Mouse (Mus musculus) neural tube, embryonic 10.5 days (tissue): Measurements from ENCODE around the gene Rabgef1.
A peak's percentile ranks its signal among the peaks of the same experiment; 100 is the strongest.
"Not testable (repeated sequence)": the region's sequence is repeated elsewhere in the genome, so short reads cannot be mapped to it uniquely, and the experiment has no call there.

ENCODE experiments used
- DNase-seq: peaks from one replicate; pipeline ENCODE4 v3.0.0-alpha.2; 2017; ENCODE audit warnings: low spot score; ENCODE audit errors: extremely low spot score

Rabgef1 gene

DNA sequence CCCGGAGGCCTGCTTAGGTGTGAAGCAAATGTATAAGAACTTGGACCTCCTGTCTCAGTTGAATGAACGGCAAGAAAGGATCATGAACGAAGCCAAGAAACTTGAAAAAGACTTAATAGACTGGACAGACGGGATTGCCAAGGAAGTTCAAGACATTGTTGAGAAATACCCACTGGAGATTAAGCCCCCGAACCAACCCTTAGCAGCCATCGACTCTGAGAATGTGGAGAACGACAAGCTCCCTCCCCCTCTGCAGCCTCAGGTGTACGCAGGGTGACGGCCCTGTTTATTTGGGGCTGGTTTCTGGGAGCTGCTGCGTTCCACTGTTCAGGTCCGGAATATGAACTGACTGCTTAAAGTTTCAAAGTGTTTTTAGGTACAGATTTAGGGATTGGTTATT, 41.4 kb downstream of the Rabgef1 start:
- no peak for DNase-seq

DNA sequence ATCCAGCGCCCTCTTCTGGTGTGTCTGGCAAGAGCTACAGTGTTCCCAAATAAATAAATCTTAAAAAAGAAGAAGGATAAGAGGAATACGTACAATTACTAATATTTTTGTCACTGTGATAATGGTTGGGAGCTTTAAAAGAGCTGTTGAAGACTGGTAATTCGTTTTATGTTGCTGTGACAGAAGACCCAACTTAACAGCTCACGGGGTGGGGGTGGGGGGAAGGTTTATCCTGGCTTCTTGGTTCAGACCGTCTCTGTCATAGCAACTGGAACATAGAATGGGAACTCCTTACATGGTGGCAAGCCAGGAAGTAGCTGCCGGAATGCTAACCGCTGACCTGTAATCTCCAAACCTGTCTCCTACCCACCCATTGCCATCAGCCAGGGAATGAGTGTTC, 45.2 kb downstream of the Rabgef1 start, which contains the start of gene Tmem248:
TSS of gene Tmem248 (plus strand) at position 301 of the 400 bp plus-strand sequence.
- DNase-seq: no peak

DNA sequence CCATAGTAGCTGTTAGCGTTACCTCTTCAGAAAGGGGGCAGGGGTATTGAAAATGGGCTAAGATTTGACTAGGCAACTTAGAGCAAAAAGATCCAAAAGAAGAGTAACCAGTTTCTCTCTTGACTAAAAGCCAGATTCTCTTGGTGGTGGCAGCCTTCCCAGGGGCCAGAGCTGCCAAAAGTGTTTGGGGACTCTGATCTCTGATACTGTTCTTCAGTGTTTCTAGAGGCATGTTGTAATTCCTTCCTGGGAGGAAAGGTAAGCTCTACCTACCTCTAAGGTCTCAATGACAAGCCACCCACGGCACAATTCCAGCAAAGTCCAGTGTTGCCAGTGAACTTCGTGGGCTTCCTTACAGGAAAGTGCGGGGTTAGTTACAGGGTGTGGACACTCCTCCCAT, 45.8 kb downstream of the Rabgef1 start:
- DNase-seq: no peak

DNA sequence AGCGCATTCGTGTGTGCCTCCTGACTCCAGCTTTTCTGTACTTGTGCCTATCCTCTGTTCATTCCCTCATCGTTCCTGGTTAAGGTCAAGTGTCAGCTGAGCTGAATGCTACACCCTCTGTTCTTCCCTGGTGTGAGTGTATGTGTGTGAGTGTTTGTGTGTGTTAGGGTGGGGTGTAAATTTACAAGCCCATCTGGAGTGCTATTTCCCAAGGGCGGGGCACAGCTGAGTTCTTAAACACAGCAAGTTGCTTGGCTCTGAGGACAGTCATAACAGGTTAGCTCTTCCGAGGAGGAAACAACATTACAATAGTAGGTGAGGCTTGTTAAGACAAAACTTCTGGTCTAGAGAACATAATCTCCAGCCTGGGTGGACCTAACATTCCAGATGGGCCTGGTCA, 46.7 kb downstream of the Rabgef1 start:
- no peak for DNase-seq

DNA sequence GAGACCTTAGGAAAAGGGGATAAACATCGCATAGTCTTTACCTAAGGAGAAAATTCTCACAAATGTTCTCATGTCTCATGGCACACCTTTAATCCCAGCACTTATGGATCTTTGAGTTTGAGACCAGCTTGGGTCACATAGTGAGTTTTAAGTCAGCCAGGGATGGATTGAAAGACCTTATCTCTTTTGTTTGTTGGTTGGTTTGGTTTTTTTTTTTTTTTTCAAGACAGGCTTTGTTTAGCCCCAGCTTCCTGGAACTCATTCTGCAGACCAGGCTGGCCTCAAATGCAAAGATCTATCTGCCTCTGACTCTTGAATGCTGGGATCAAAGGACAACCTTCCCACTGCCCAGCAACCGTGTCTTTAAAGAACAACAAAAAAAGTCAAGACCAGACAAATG, 49.7 kb downstream of the Rabgef1 start:
- no peak for DNase-seq

DNA sequence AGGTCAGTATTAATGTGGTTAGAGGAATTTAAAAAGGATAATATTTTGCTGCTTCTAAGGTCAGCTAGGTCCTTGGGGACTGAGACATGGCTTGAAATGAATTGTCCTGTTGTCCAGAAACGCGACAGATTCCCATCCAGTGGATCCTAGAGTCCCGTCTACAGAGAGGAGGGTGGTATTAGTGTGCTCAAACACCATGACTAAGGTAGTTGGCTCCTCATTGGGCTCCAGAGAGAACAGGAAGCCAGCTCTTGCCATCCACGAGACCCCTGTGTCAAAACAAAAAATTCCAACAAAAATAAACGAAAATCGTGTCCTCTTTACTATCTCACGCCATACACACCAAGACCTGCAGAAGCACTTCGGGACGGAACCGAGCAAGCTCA, 50.2 kb downstream of the Rabgef1 start:
- no peak for DNase-seq

DNA sequence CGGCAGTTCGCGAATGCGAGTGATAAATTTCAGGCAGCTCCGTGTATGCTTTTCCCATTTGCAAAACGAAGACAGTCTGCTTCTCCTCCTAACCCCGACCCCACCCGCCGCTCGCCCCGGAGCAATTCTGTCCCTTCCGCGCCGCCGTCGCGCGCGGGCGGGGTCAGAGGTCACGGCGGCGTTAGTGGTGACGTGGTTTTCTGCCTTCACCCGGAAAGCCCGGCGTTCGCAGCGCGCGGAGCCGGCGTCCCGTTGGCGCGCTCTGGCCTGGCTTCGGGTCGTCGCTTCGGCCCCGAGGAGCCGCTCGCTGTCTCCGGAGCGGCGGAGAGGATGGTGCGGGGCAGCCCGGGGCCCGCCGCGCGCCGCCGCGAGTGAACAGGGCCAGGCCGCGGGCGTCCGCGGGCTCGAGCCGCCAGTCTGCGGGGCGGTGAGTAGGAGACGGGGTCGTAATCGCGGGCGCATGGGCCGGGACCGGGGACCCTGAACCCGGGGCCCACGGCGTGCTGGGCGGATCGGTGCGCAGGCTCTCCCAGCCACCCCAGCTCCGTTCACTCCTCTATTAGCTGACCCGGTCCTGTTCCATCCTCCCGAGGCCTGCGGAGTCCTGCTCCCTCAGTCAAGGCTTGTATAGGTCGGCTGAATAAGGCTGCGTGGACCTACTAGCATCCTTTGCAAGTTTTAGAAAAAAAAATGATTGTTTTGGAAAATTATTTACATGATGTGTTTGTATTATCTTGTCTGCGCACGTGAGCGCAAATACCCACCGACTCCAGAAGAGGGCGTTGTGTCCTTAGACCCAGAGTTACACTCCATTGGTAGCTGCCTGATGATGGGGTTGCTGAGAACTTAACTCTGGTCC, 50.8 kb downstream of the Rabgef1 start:
- peak; percentile 94 for DNase-seq

DNA sequence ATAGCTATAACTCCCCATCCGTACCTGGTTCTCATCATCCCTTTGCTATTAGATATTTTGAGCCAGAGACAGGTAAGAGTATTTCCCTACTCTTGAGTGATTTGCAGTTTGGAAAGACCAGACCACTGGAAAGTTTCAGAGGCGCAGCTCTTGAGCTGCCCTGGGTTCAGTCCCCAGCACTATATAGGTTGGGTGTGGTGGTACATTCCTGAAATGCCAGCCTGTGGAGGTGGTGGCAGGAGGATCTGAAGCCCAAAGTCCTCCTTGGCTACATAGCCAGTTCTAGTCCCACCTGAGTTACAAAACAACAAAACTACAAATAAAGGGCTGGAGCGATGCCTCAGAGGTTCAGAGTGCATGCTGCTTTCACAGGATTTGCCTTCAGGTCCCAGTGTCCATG, 55.2 kb downstream of the Rabgef1 start:
- DNase-seq: no peak

DNA sequence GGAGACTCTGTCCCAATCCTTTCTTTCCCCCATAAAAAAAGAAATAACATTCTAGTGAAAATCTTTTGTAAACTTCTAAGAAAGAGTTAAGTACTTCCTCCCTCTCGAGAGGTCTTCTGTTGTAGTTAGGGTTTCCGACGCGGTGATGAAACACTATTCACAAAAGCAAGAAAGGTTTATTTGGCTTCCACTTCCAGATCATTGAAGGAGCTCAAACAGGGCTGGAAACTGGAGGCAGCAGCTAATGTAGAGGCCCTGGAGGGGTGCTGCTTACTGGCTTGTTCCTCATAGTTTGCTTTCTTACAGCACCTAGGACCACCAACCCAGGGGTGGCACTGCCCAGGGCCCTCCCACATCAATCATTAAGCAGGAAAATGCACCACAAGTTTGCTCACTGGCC, 56.5 kb downstream of the Rabgef1 start:
- no peak for DNase-seq

DNA sequence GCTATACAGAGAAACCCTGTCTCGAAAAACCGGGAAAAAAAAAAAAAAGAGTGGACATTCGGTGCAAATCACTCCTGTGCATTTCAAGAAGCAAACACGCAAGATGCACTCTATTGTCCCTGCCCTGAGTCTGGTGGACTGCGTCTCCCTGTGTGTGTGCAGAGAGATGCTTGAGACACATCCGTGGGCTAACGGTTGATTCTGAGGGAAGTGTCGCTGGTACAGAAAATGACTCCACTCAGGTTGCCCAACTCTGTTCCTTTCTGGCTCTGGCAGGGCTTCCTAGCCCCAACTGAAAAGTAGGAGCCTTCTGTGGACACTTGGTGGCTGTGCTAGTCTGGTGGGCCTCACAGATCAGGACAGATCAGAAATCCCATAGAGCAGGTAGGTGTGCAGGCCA, 64.7 kb downstream of the Rabgef1 start:
- DNase-seq: no peak

DNA sequence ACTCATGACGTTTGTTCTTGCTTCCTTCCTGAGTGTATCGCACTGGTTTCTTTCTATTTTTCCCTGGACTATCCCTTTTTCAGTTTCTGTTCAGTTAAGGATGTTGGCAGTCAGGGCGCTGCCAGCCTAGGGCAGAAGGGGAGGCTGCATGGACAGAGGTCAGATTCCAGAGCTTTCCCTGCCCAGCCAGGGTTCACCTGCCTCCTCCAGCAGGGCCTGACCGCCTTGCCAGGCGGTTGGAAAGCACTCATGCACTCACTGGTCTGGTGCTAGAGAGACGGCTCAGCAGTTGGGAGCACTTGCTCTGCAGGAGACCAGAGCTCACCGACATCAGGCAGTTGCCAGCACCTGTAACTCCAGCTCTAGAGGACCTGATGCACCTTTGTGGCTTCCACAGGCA, 67.6 kb downstream of the Rabgef1 start:
- no peak for DNase-seq

DNA sequence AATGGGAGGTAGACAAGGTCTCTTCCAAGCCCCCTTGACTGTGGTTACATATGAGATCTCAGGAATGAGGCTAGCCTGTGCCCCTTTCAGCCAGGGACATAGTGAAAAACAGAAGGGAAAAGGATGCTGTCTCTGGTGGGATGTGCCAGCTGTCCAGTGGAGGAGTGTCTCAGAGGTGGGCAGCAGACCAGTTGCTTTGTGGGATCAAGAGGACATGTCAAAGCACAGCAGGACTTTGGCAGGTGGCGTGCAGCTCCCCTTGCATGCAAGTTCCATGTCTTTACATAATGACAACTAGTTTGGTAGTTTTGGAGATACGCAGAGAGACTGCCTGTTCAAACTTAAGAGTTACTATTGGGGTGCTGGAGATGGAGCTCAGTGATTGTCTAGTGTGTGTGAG, 68.3 kb downstream of the Rabgef1 start:
- no peak for DNase-seq

DNA sequence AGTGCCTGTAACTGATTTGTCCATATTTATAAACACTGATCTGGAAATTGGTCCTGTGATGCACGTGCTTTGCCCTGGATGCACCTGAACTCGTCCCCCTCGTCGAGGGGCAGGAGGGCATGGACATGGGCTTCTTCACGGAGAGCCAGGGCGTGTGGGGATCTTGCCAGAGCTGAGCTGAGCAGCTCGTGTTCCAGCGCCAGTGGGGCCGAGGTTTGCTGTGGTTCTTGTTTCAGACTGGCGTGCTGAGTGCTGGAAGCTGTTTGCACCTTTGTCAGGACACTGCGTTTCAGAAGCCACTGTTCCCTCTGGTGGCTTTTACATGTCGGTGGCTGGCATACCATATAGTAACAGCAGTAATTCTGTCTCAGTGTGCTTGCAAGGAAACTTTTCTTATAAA, 69.8 kb downstream of the Rabgef1 start:
- DNase-seq: no peak

DNA sequence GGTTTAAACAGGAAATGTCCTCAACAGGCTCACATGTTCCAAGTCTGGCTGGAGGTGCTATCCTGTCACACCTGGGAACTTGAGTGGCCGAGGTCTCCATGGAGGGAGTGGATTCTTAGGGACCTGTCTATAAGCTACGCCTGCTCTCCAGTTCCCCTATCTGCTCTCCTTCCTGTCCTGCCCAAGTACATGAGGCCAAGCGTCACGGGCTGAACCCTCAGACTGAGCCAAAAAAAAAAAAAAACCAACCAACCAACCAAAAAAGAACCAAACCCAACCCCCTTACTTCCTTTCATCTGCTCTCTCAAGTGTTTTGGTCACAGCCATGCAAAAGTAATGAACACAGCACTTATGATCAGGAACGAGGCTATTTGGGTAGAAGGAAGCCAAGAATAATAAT, 76.2 kb downstream of the Rabgef1 start:
- DNase-seq: no peak

DNA sequence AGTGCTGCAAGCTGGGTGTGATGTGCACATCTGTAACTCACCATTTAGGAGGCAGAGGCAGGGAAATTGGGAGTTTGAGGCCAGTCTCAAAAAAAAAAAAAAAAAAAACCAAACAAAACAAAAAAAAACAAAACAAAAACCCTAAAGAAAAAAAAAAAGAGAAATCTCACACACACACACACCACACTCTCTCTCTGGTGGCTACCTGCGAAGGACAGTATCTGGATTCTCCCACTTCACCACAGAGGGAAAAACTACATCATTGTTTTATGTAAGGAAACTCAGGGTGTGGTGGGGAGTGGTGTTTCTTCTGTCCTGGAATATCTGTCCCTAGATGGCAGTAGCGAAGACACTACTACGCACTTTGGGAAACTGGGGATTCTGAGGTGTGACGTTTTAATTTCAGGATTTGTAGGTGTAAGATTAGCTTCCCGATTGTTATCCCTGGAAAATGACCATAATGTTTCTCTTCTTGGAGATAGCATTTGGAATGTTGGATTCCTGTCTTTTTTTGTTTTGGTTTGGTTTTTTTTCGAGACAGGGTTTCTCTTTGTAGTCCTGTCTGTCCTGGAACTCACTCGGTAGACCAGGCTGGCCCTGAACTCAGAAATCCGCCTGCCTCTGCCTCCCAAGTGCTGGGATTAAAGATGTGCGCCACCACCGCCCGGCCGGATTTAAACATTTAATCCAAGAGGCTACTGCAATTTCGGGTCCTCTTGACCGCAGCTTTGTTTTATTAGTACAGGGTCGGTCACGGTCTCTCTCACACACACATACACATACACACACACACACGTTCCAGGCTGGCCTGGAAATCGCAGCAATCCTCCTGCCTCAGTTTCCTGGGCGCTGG, 82.8 kb downstream of the Rabgef1 start:
- DNase-seq: peak; percentile 23

DNA sequence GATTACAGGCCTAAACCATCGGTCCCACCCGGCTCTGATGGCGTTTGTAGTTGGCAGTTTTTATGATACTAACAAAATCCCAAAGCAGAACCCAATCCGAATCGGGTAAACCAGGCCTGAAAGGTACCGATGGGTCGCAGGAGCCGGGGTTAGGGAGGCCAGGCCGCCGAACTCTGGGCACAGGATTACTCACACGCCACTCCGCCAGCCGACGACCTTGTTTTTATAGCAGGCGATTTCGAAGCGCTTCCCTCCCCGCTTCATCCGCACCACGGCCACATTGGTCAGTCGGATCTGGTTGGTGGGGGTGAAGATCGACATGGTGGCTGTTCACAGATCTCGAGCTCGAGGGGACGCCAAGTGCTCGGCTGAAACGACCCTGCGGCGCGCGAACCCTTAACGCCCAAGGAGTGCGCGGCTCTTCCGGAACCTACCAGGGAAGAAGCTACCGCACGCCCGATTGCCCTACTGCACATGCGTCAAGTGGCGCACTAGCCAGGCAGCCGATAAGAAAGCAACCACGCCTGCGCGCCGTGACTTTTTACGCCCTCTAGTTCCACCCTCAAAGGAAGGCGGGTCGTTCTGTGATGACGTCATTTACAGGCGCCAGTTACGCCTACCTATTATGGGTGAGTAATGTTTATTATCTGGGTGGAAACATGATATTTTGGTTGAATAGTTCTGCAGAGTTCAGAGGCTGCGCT, 83.6 kb downstream of the Rabgef1 start, which contains the start of the genes Sbds and Tyw1:
TSS of gene Sbds (minus strand) at position 514 of the 704 bp plus-strand sequence.
TSS of gene Tyw1 (plus strand) at position 603 of the 704 bp plus-strand sequence.
- peak; percentile 96 for DNase-seq

DNA sequence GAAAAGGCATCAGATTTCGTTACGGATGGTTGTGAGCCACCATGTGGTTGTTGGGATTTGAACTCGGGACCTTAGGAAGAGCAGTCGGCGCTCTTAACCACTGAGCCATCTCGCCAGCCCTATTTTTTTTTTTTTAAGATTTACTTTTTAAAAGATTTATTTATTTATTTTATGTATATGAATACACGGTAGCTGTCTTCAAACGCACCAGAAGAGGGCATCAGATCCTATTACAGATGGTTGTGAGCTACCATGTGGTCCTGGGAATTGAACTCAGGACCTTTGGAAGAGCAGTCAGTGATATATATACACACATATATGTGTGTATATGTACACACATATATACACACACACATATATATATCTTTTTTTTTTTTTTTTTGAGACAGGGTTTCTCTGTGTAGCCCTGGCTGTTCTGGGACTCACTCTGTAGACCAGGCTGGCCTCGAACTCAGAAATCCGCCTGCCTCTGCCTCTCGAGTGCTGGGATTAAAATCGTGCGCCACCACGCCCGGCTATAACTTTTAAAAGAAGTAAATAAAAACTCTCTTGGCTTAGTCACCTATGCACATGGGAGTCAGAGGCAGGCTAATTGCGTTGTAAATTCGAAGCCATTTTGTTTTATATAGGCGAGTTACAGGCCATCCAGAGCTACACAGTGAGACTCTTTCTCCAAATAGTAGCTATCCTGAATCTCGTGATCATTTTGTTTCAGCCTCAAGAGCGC, 84.4 kb downstream of the Rabgef1 start:
- not testable (repeated sequence) for DNase-seq

DNA sequence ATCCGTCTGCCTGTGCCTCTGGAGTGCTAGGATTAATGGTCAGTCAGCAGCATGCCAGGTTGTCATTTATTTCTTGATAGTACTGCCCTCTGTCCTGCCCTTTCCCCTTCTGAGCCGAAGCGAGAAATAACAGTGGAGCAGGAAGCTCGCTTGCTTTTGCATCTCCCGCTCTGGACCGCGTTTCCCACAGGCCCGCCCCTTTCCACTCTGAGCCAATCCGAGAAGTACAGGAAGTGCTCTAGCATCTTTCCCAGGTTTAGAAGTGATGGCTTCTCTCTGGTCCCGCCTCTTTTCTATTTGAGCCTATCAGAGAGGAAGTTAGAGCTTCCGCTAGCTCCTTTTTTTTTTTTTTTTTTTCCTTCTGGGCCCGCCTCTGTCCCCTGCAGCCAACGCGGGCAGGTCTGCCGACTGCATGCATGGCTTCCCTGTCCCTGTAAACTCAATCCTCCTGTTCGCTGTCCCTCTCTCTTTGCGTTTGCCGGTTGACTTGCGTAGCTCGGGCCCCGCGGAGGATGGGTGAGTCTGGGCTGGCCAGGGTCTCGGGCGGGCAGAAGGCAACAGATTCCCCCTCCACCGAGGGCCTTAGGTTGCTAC, 85.2 kb downstream of the Rabgef1 start:
- DNase-seq: peak; percentile 88

DNA sequence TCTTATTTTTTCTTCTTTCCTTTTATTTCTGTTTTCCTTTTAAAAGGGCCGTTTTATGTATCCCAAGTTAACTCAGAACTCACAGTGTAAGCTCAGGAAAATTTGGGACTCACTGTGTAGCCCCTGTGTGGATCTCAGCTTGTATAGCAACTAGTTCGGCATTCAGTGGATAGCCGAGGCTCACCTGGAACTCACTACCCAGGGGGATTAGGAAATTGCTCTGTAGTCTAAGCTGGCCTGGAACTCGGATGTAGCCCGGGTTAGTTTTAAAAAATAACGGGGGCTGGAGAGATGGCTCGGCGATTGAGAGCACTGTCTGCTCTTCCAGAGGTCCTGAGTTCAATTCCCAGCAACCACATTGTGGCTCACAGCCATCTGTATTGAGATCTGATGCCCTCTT, 85.7 kb downstream of the Rabgef1 start:
- no peak for DNase-seq

DNA sequence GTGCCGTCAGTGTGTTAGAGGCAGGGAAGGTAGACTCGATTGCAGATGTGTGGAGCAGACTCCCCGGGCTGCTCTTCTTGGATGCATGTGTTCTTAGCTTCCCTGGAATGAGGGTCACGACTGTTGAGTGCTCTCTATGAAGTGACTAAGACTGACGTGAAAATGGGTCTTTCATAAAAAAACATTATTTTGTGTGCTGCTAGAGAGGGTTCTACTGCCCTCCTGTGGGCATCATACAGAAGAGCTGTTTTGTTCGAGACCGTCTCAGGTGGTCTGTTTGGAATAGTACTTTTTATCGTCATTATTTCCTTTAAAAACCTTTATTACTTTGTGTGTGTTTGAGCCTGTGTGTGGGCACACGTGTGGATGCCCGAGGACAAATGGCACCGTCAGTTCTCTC, 91.9 kb downstream of the Rabgef1 start:
- no peak for DNase-seq
